Mouse (Mus musculus) midbrain, postnatal 0 days (tissue): Measurements from ENCODE around the gene Zc3h15. TPM values are rescaled to one million over a fixed set of nuclear protein-coding genes. Genes with fewer than 3 reads are reported as not detected.
A peak's percentile ranks its signal among the peaks of the same experiment; 100 is the strongest.

Source experiments
- ATAC-seq: fragments of 200-750 bp; cut with Nextera tagmentation; 2 replicates; pipeline ENCODE4 v1.8.0; 2017; ENCODE audit warnings: moderate number of reproducible peaks, mild to moderate bottlenecking, moderate TSS enrichment, moderate library complexity; ENCODE audit not compliant: low FRiP score
- DNase-seq: peaks from one replicate; pipeline ENCODE4 v3.0.0-alpha.2; 2015; ENCODE audit warnings: low spot score
- H3K27ac ChIP-seq: fragments of 300-500 bp; sonication (generic); 2 replicates; pipeline ENCODE4 v1.5.1; 2014; ENCODE audit warnings: low read depth, mild to moderate bottlenecking, low read length, mixed read lengths
- H3K27me3 ChIP-seq: fragments of 300-500 bp; sonication (generic); 2 replicates; pipeline ENCODE4 v1.6.1; 2014; ENCODE audit warnings: low read length, control low read depth, mixed read lengths; ENCODE audit not compliant: insufficient read depth
- H3K36me3 ChIP-seq: fragments of 300-500 bp; sonication (generic); 2 replicates; pipeline ENCODE4 v1.6.1; 2014; ENCODE audit warnings: low read length, control low read depth, mixed read lengths; ENCODE audit not compliant: insufficient read depth
- H3K4me1 ChIP-seq: fragments of 300-500 bp; sonication (generic); 2 replicates; pipeline ENCODE4 v1.6.1; 2014; ENCODE audit warnings: mild to moderate bottlenecking, control low read depth, antibody characterized with exemption, low read length, mixed read lengths; ENCODE audit not compliant: insufficient read depth
- H3K4me2 ChIP-seq: fragments of 300-500 bp; sonication (generic); 2 replicates; pipeline ENCODE4 v1.6.1; 2014; ENCODE audit warnings: low read depth, mild to moderate bottlenecking, low read length, mixed read lengths; ENCODE audit not compliant: poor library complexity, severe bottlenecking
- H3K4me3 ChIP-seq: fragments of 300-500 bp; sonication (generic); 2 replicates; pipeline ENCODE4 v1.5.1; 2014; ENCODE audit warnings: low read depth, mild to moderate bottlenecking, low read length, moderate library complexity
- H3K9ac ChIP-seq: fragments of 300-500 bp; sonication (generic); replicated peaks from 2 replicates; pipeline ENCODE4 v1.6.1; 2014; ENCODE audit warnings: mild to moderate bottlenecking, low read length, moderate library complexity, mixed read lengths; ENCODE audit not compliant: poor library complexity, severe bottlenecking
- H3K9me3 ChIP-seq: fragments of 300-500 bp; sonication (generic); 2 replicates; pipeline ENCODE4 v1.6.1; 2016; ENCODE audit warnings: low read length, control low read depth
- CTCF ChIP-seq: IDR thresholded peaks from 2 replicates; pipeline ENCODE4 v1.5.1; 2016; ENCODE audit warnings: antibody characterized with exemption, mild to moderate bottlenecking
- WGBS: fragments of 180-500 bp; shearing (Covaris S2); extraction: QIAGEN DNeasy Blood & Tissue Kit; methylation state at CpG from one replicate; pipeline ENCODE4 v1.1.7; 2014; 5-methylcytosine and 5-hydroxymethylcytosine counted together
- polyA plus RNA-seq: library from polyadenylated mRNA; unstranded; fragments of >200 nt; fragmentation: Nextera tagmentation; extraction: Ambion mirVana; gene quantifications from 2 replicates; pipeline ENCODE4 v1.2.1, GENCODE M21; 2015
- total RNA-seq: library from RNA; depleted of rRNA; stranded (reverse); fragments of >200 nt; gene quantifications from 2 replicates; pipeline ENCODE4 v1.2.3, GENCODE M21; 2014

The Zc3h15 gene
- total and polyA plus RNA-seq, 2 experiments from 2014 or later: 89.0 to 196 TPM

DNA sequence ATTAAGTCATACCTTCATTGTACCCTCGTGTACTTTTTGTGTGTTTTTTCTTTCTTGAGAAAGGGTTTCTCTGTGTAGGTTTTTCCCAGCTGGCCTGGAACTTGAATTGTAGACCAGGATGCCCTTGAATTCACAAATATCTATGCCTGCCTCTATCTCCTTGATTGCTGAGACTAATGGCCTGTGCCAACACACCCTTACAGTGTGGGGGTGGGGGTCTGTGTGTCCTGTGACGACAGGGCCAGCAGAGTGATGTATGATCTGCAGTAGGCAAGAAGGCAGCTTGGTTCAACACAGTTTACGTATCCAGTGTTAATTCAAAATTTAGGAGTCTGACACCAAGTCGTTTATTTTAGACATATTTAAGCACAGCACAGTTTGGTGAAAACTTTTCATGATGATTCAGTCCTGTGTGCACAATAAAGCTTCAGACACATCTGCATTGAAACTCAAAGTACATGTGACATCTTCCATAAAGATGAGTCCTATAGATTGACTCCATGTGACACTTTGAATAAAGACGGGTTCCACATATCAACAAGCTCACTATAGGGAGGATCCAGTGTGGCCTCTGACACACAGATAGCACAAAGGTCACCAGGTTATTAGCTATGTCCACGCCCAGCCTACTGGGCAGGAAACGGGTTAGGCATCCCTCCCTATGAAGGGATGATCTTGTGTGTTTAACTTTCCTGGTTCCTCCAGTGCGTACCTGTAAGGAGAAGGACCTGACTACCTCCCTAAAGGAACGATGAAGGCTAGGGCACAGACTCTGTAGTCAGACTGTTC, 39.7 kb downstream of the Zc3h15 start:
- Histone ChIP-seq H3K36me3 (no peaks in the 10 kb centered on the region), H3K9me3 (no peaks in the 10 kb centered on the region; the same call in 1 of the 2 replicates), H3K27me3 (no peaks in the 10 kb centered on the region), H3K4me1 (no peaks in the 10 kb centered on the region), H3K4me3 (no peak overlapping the region), H3K4me2 (no peak overlapping the region), H3K9ac (no peak overlapping the region), H3K27ac (no peak overlapping the region)
- WGBS: 88% methylated on average over 9 of the region's 9 CpGs
- DNase-seq (no peak), ATAC-seq (no peak)
- TF ChIP-seq CTCF: no peak

DNA sequence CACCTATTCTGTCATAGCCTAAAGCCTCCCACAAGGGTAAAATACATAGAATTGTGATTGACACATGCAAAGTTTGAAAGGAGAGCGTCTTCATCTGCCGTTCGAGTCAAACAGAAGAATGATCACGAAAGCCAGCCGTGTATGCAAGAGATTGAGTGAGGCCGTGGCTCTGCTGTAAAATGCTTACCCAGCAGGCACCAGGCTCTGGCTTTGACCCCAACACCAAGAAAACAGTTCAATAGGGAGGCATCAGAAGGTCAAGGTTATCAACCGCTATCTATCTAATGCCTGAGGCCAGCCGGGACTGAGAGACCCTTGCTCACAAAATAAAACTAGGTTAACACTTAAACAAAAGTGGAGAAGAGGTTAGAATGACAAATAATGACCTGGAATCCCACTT, 40.5 kb downstream of the Zc3h15 start:
- no peak overlapping the region for H3K4me3 ChIP-seq
- H3K9ac ChIP-seq: no peak overlapping the region
- TF ChIP-seq CTCF: no peak
- no peaks in the 10 kb centered on the region for H3K27me3 ChIP-seq
- H3K4me2 ChIP-seq: no peak overlapping the region
- no peak for ATAC-seq
- no peaks in the 10 kb centered on the region for H3K36me3 ChIP-seq
- no peaks in the 10 kb centered on the region for H3K4me1 ChIP-seq
- 79% methylated on average over 8 of the region's 8 CpGs for WGBS
- no peak overlapping the region for H3K27ac ChIP-seq
- no peak for DNase-seq
- no peaks in the 10 kb centered on the region; the same call in 1 of the 2 replicates for H3K9me3 ChIP-seq

DNA sequence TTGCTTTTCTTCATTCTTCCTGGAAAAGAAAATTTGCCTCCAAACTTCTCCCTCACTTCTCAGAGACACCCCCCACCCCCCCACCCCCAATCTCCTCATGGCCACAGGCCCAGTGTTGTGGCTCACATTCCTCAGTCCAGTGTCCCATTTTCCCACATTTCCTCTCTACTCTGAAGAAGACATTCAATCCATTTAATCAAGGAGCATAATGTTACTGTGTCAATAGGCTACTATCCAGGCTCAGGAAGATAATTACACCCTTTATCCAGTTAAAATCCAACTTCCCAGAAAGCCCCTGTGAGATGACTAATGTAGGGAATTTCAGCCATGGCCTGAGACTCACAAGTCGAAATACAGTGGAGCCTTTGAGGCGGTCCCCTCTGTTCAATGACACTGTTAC, 46.1 kb downstream of the Zc3h15 start:
- Histone ChIP-seq H3K4me3 (no peak overlapping the region), H3K27me3 (no peaks in the 10 kb centered on the region), H3K36me3 (no peaks in the 10 kb centered on the region), H3K9me3 (no peaks in the 10 kb centered on the region; the same call in 1 of the 2 replicates), H3K4me1 (no peaks in the 10 kb centered on the region), H3K4me2 (no peak overlapping the region), H3K9ac (no peak overlapping the region), H3K27ac (no peak overlapping the region)
- no peak for TF ChIP-seq CTCF
- DNase-seq: no peak
- WGBS: 85% methylated on average over 2 of the region's 2 CpGs
- no peak for ATAC-seq

DNA sequence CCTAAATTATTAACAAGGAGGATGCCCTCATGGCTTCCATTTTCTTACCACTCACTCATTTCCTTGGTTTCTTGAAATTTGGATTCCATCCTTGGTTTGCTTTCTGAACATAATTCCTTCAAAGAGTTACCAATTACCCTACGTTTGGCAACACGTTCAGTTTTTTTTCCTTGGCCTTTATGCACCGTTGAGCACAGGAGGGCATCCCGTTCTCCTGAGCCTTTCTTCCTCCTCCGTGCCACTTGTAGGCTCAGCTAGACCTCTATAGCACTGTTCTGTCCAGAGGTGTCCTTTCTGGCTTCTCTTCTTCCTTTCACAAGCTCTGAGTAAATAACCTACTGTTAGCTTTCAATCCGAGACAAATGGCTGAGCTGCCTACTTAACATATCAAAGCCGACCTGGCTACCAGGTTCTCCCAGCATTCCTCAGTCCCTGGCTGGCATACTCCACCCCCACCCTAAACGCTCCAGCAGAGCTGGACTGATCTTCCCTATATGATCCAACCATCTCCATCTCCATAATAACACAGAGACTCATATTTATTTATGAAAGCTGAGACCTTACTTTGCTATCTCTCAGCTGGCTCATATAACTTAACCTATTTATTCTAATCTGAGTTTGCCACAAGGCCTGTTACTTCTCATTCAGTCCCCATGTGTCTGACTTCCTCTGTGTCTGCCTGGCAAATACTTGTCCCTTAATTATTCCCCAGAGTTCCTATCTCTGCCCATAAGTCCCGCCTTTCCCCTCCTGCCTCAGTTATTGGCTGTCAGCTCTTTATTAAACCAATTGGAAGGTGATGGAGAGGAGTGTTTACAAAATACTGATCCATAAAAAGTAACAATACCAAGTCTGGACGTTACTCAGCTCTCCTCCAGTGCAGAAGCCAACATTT, 48.7 kb downstream of the Zc3h15 start:
- DNase-seq: no peak
- TF ChIP-seq CTCF: no peak
- no peaks in the 10 kb centered on the region for H3K4me1 ChIP-seq
- no peak overlapping the region for H3K4me2 ChIP-seq
- no peak overlapping the region for H3K9ac ChIP-seq
- peak; percentile 27; the same call in 1 of the 2 replicates for ATAC-seq
- H3K36me3 ChIP-seq: no peaks in the 10 kb centered on the region
- no peak overlapping the region for H3K4me3 ChIP-seq
- no peaks in the 10 kb centered on the region; the same call in 1 of the 2 replicates for H3K9me3 ChIP-seq
- H3K27me3 ChIP-seq: no peaks in the 10 kb centered on the region
- WGBS: 18% methylated on average over 10 of the region's 10 CpGs
- no peak overlapping the region for H3K27ac ChIP-seq

DNA sequence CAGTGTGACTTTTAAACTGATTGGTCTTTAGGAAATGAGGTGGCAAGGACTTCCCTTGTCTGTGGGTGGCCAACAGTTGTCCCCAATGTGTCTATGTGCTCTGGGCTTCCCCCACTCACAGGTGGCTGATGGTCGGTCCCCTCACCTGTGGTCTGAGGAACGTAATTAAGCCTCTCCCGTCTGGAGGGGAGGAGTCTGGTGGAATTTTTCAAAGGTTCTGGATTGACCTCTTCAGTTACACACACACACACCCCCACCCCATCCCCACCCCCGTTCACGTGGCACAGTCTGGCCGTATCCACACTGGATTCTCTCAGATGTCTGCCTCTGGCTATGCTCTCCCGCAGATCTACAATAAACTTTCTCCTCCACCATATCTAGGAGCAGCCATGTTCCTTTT, 49.8 kb downstream of the Zc3h15 start:
- 90% methylated on average over 7 of the region's 7 CpGs for WGBS
- Histone ChIP-seq H3K27me3 (no peaks in the 10 kb centered on the region), H3K4me2 (no peak overlapping the region), H3K27ac (no peak overlapping the region), H3K4me3 (no peak overlapping the region), H3K9ac (no peak overlapping the region), H3K4me1 (no peaks in the 10 kb centered on the region), H3K36me3 (no peaks in the 10 kb centered on the region), H3K9me3 (no peaks in the 10 kb centered on the region)
- no peak for TF ChIP-seq CTCF
- ATAC-seq (no peak), DNase-seq (no peak)
